Mouse (Mus musculus): Measurements from ENCODE around the gene 2210016F16Rik.
"Not testable (repeated sequence)": the region's sequence is repeated elsewhere in the genome, so short reads cannot be mapped to it uniquely, and the experiment has no call there.

2210016F16Rik gene

DNA sequence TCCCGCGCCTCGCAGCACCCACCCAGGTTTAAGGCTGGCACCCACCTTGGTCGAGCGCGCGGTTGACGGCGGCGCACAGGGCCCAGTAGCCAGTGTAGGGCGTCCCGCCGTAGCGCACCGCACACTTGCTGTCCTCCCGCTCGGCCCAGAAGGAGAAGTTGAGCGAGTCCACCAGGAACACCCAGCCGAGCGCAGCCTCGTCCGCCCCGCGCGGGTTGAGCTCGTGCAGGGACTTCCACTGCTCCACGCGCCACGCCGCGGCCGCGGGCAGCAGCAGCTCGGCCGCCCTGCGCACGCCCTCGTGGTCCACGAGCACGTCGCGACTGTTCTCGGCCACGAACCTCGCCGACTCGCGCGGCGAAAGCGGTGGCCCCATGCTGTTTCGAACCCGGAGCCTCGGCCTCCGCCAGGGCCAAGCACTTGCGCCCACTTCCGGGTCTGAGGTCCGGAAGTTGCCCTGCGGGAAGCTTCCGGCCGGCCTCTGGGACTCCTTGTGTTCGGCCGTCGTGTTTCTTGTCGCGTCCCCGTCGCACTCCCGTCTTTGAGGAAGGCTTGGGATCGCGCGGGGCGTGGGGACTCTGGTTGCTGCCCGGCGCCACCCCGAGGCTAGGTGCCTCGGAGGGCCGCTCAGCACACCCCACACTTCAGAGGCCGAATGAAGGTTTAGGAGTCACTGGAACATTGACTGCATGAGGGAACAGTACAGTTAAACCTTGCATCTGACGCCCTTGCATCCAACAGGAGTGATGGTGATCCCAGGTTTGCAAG lies at the start of gene 2210016F16Rik:
TSS of gene 2210016F16Rik (minus strand) at position 447 of the 768 bp plus-strand sequence.
- no peak for DNase-seq (ENCODE audit: low spot score)

DNA sequence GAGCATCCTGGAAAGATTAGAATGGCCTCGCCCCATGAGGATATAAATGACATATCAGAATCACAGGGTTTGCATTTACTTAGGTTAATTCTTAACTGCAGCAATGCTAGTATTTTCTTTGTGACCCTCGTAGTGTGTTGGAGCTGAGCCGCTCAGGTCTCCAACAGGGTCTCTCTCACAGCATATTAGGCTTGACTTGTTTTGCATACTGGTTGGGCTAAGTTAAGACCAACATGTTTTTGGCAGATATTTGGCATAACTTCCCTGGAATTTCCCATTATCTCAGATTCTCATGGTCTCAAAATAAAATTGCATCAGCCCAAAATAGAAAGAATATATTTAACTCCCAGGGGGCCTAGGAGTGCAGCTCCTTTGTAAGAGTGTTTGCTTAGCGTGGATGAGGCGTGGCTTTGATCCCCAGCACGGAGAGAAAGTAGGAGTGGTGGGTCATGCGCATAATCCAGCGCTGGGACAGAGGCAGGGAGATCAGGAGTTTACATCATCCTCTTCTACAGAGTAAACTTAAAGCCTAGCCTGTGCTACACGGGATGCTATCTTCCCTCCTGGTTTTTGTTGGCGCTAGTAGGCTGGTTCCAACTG lies 38.1 kb upstream of the 2210016F16Rik start:
- no peak for DNase-seq (ENCODE audit: low spot score)

DNA sequence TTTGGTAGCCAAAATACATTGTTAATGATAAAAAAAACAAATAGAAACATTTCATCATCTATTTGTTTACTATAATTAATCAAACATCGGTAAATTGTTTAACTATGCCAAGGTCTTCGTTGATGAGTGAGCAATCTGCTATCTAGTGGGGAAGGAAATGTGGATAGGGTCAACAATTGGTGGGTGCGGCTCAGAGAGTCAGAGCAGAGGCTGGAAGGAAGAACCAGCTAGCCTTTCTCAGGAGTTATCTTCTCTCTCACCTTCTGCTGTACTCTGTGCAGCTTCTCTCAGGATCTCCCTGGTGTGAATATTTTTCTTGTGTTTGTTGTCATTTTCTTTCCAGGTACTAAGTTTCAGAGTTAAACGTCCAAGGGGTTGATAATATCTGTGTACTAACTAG lies 37.2 kb upstream of the 2210016F16Rik start:
- DNase-seq (ENCODE audit: low spot score) = no peak

DNA sequence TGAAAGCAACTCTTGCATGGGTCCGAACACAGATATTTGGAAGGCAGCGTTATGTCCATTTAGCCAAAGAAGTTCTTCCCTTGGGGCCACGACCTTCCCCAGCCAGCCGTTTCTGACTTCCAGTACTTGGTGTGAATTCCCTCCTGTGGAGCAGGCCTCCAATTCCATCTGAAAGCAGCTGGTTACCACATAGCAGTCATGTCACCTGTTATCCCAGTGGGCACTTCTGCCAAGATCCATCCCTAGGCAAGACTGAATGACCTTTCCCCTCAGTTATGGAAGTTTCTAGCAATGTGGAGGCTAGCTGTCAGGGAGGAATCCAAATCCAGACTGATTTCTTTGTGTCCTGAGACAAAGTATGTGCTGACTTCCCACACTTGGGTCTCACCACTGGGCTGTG lies 36.0 kb upstream of the 2210016F16Rik start:
- peak; percentile 77 for DNase-seq (ENCODE audit: low spot score)

DNA sequence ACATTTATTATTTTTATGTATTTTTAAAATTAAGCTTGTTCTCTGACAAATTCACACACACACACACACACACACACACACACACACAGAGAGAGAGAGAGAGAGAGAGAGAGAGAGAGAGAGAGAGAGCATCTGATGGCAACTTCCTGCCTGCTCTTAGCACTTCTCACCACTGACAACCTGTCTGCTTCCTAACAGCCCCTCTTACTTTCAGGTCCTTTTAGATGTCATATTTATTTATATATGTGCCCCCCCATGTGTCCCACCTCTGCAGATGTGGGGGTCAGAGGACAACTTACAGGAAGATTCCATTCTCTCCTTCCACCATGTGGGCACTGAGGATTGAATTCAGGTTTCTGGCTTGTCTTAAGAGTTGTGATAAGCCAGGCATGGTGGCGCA lies 34.2 kb upstream of the 2210016F16Rik start:
- DNase-seq (ENCODE audit: low spot score) = no peak

DNA sequence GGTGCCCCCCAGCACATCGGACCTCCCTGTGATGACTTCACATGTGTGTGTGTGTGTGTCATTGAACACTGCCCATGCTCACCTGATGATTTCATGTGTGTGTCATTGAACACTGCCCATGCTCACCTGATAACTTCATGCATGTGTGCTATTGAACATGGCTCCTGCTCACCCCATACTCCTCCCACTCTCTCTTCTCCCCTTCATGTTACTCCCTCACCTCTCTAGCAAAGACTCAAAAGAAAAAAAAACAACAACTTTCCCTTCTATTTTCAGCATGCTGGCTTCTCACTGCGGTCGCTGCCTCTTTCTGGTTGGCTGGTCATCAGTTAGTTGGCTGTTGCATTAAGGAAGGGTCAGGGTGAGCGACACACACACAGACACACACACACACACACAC lies 33.6 kb upstream of the 2210016F16Rik start:
- DNase-seq (ENCODE audit: low spot score) = no peak

DNA sequence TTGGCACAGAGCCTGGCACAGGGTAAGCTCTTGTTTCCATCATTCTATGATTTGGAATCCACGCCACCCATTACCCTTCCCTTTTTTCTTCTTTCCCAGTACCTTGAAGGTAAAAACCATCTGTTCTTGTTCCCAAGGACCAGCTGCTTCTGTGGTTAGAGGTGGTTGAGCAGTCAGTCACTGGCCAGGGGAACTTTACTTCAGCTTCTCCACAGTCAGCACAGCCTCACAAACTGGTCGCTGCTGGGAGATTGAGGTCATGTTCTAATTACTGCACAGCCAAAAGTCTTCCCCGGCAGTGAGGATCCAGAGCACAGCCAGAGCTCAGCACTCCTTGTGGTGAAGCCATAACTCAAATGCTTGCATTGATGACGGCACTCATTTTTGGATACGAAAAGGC lies 30.8 kb upstream of the 2210016F16Rik start:
- no peak for DNase-seq (ENCODE audit: low spot score)

DNA sequence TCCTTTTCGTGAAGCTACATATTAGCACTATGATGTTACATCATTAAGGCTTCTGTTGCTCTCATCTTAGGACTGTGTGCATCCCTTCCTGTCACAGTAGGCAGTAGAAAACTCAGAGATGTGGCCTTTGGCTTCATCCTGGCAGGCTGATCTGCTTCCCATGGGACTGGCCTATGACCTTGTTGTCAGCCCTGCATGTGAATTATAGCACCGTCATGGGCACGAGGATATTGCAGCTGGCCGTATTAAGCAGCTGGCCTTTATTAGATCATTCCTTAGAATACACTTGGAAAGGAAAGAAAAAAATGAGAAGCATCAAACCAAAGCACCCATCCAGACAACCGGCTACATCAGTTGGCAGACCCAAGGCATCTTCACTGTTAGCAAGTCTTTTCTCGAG lies 30.3 kb upstream of the 2210016F16Rik start:
- DNase-seq (ENCODE audit: low spot score) = peak; percentile 86

DNA sequence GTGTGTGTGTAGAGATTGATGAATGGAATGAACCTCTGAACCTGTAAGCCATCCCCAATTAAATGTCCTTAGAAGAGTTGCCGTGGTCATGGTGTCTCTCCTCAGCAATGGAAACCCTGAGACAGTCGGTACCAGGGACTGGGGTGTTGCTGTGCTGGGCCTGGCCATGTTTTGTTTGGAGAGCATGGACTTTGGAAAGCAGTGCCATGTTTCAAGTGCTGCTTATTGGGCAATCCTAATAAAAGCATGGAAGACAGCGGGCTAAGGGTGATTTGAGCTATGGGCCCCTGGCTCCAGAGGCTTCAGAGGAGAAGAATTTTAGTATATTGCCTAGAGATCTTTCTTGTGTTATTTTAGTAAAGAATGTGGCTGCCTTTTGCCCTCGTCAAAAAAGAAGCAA lies 26.0 kb upstream of the 2210016F16Rik start:
- peak; percentile 55 for DNase-seq (ENCODE audit: low spot score)

DNA sequence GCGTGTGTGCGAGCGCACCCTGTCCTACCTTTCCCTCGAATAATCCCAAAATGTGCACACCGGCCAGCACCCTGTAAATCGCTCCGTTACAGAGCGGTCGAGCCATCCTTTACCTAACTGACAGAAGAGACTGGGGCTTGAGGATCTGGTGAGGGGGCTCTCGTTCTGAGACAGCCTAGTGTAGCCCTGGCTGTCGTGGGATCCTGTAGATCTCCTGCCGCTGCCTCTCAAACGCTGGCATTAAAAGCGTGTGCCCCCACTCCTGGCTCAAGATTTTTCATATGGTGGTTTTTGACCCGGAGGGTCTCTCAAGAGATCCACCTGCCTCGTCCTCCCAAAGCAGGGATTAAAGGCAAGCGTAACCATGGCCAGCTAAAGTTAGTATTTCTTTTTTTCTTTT lies 18.2 kb upstream of the 2210016F16Rik start, which contains the start of gene Hnrnpk:
TSS of gene Hnrnpk (minus strand) at position 101 of the 400 bp plus-strand sequence.
- DNase-seq (ENCODE audit: low spot score) = not testable (repeated sequence)

DNA sequence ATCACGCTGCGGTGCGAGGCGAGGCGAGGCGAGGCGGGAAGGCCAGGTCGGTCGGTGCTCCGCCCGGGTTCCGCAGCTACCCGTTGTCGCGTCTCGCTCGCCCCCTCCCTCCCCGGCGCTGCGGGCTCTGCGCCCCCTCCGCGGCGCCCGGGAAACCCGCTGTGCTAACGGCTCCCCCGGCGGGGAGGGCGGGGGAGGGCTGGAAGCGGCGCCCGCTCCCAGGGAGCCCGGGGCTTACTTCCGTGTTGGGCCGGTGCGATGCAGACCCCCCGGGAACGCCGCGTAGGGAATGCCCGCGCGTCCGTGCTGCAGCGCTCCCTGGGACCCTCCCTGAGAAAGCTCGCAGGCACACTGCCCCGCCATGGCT lies 17.7 kb upstream of the 2210016F16Rik start:
- DNase-seq (ENCODE audit: low spot score) = no peak

DNA sequence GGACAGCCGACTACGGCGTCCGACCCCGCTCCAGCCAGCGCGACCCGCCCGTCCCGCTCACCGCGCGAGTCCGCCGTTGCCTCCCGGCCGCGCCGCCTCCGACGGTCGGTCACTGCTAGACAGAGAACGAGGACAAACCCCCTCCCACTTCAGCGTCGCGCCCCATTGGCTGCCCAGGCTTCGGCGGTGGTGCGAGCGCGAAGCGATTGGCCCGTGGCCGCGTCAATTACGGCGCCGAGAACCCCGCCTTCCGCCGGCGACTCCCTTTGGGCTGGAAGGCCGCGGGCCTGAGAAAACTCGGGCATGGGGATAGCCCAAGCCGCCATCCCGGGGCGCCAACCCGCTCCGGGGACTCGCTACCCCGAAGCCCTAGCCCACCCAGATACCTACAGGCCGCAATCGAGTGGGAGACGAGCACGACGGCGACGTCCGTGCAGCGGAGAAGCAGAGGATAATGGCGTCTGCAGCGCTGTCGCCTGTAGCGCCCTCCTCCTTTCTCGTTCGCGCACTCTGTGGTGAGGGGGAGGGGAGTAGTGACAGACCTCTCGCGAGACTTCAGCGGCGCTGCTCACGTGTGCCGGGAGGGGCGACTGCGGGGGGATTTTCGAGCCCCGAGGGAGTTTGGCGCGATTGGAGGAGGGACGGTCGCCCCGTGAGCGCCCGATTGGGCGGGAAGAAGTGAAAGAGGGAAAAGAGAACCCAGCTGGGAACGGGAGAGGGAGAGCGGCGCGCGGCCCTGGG lies 17.1 kb upstream of the 2210016F16Rik start, which contains the start of gene Rmi1:
TSS of gene Rmi1 (plus strand) at position 246 of the 741 bp plus-strand sequence.
- peak; percentile 97 for DNase-seq (ENCODE audit: low spot score)

DNA sequence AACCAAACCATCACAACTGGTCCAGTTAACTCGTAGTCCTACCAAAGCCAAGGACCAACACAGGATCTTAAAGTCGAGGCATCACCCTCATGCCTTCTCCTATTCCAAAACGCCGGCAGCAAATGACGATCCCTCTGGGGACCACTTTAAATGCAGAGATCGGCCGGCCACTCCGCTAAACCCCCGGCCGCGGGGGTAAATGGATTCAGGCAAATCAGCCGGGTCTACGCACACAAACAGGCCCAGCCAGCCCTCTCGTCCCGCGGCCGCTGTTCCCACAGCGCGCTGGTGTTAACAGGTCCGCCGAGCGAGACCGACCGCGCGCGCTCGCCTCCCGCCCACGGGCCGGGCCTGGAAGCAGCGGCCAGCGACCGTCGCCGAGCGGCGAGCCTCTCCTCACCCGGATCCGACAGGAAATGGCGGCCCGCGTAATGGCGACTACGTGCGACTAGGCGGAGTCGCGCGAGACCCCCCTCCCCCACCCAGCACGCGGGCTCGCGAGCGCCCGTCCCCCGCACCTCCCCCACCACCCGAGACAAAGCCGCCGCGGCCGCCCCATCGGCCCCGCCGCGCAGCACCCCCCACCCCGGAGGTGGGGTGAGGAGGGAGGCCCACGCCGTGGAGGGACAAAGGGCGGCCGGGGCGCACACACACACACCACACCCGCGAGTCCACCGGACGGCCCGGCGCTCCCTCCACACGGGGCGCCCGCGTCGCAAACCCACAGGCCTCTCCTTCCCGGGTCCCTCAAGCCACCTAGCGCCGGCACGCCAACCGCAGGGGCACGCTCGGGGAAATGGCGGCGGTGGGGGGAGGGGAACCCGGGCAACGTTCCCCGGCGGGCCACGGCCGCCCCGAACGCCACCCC lies 16.3 kb upstream of the 2210016F16Rik start:
- peak; percentile 72 for DNase-seq (ENCODE audit: low spot score)

DNA sequence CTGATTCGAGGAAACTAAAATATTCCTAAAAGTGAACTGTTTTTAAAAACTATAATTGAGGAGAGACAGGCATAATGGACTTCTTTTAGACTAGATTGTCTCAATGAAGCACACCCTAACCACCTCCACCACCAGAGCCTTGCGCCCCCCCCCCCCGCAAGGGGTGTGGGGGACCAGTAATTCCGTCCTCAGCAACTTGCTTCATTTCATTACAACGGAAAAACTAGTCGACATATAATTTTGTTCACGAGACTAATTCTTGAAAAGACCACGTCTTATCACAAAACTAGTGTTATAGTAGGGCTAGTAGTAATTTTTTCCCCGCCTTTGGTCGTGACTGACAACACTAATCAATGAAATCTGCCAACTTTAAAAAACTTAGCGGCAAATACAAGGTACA lies 15.6 kb upstream of the 2210016F16Rik start:
- no peak for DNase-seq (ENCODE audit: low spot score)

DNA sequence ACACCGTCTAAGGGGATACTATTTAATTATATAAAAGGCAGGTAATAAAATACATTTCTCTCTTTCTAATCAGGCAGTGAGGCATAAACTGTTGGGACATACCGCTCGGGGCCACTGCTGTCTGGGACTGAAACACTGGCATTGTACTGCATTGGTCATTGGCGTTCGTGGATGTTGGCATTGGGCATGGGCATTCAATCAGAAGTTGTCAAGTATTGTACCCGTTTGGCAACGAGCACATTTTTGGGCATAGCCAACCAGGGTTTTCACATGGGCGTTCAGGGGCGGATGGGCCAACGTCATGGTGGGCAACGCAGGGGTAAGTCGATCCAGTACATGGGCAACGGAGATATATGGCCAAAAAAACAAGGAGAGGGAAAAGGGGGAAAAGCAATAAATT lies 12.6 kb upstream of the 2210016F16Rik start:
- DNase-seq (ENCODE audit: low spot score) = no peak

DNA sequence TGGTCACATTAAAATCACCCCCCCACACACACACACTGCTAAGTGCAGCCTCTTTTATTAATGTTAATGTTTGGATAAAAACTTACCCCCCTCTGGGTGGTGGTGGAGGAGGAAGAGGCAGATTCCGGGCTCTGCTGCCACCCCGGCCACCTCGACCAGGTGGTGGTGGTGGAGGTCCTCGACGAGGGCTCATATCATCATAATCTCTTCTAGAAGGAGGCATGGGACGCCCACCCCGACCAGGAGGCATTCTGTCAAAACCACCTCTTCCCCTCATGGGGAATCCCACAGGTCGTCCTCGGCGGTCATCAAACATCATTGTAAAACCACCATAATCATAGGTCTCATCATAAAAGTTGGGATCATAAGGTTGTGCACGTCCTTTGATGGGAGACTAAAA lies 9.4 kb upstream of the 2210016F16Rik start:
- DNase-seq (ENCODE audit: low spot score) = not testable (repeated sequence)

DNA sequence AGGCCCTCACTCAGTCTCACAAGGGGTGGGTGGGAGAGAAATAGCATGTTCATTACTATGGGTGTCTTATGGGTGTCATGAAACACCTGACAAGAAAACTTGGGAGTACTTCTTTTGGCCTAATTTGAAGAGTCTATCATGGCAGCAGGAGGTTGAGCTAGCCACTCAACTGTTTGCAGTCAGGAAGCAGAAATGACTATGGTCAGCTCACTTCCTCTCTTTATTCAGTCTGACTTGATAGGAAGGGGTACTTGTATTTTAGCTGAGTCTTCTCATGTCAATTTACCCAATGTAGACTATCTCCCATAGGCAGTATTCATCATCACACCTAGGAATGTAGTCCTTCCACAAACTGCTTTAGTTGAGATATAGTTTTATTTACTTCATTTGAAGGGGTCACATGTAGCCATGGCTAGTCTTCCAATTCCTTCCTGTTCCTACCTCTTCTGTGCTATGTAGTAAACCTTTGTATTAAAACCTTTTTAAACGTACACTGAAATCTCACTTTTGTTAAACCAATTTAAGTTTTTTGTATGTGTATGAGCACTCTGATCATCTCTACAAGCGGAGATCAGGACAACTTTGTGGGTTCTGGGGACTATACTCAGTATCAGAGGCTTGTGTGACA lies 4.4 kb upstream of the 2210016F16Rik start:
- DNase-seq (ENCODE audit: low spot score) = no peak

DNA sequence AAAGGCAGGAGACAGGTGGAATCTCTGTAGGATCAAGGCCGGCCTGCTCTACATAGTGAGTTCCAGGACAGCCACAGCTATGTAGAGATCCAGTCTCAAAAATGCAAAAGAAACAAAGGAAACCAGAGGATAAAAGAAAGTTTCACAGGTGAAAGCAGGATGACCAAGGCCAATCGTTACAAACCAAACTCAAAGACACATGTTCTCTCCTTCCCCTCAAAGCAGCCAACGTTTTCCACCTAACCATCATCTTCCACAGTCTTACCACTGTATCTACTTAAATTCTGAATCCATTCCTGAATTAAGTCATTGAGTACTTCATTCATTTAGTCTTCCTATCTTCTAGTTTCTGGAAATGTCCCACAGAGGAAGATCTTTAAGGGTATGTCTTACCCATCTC lies 3.4 kb upstream of the 2210016F16Rik start:
- DNase-seq (ENCODE audit: low spot score) = no peak

DNA sequence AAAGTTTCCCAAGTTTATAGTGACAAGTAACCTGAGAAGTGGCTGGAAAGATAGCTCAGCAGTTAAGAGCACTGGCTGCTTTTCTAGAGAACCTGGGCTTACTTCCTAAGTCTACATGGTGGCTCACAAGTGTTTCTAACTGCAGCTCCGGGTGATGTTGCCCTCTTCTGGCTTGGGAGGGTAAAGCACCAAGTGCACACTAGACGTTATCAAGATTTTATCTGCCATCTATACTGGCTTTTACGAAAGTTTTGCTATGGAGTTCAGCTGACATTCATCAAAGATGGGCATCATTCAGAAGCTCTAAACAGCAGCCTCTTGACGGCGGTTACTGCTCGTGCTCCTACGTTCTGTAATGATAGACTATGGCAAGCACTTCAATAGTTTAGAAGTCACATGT lies 2.9 kb upstream of the 2210016F16Rik start:
- peak; percentile 78 for DNase-seq (ENCODE audit: low spot score)

DNA sequence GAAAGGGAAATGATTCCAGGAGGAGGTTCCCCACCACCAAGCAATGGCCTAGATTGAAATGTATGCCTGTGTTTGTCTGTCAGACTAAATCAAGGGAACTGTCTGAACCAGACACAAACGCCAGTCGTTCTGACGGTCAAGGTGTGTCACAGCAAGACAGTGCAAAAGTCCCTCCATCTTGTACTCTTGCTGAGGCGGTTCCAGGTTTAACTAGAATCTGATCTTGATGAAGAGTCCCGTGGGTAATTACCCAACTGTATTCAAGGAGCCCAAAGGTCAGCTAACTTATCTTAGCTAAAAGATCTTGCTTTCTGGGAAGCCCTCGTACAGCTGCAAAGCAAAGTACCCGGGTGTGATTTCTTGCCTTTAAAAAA lies 509 bp upstream of the 2210016F16Rik start:
- DNase-seq (ENCODE audit: low spot score) = no peak

DNA sequence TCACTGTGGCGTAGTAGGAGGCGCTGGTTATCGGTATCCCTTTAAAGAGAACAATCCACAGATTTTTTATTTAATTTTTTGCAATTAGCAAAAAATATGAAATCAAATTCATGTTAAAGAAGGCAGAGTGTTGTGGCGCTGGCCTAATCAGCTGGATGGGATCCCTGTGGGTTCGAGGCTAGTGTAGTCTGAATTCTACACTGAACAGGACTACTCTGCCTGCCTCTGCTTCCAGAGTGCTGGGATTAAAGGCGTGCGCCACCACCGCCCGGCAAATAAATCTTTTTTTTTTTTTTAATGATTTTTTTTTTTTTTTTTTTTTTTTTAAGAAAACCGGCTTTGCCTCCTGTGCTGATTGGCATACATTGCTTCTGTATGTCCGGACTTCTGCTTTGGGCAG lies 654 bp downstream of the 2210016F16Rik start:
- DNase-seq (ENCODE audit: low spot score) = no peak

DNA sequence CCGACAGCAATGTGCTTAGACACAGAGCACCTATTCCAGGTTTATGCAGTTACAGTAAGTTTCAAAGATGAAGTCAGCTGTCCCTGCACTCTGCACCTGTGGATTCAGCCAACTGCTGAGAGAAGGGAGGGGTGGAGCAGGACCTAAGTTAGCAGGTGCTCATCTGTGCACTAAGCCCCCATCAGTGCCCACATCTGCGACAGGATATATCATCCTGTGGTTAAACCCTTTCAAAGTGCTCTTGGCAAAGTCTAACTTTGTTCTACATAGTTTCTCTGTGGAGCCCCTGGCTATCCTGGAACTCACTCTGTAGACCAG lies 11.9 kb downstream of the 2210016F16Rik start:
- no peak for DNase-seq (ENCODE audit: low spot score)
